Mouse (Mus musculus): Measurements from ENCODE around the gene Ppan. TPM values are rescaled to one million over a fixed set of nuclear protein-coding genes. Genes with fewer than 3 reads are reported as not detected.

Gene Ppan
- polyA plus RNA-seq, 1 experiment from 2014 or later = 89.9 TPM

Small RNA genes within 50 kb of the gene (microRNA-seq; reads per million reads assigned to microRNA genes)
- gene Mir7081 (ENCODE audit: borderline number of aligned reads) = 0.86 reads per million

Other genes with a start within 250 kb of the Ppan start
- gene Ubl5, start 245.3 kb upstream of the Ppan start, polyA plus RNA-seq (2015; fragmentation: Nextera tagmentation; extraction: Ambion mirVana) = 396 and 416 TPM in 2 replicates
- 18.7 and 19.8 TPM in 2 replicates for gene Fbxl12, start 243.4 kb upstream of the Ppan start, polyA plus RNA-seq (2015; fragmentation: Nextera tagmentation; extraction: Ambion mirVana)
- 47.7 and 49.5 TPM in 2 replicates for gene Pin1, start 236.1 kb upstream of the Ppan start, polyA plus RNA-seq (2015; fragmentation: Nextera tagmentation; extraction: Ambion mirVana)
- 13.4 and 13.8 TPM in 2 replicates for gene Olfm2, start 141.8 kb upstream of the Ppan start, polyA plus RNA-seq (2015; fragmentation: Nextera tagmentation; extraction: Ambion mirVana)
- 5.9 and 6.8 TPM in 2 replicates for gene Col5a3, start 73.1 kb upstream of the Ppan start, polyA plus RNA-seq (2015; fragmentation: Nextera tagmentation; extraction: Ambion mirVana)
- not detected in 2 replicates for gene Rdh8, start 69.7 kb upstream of the Ppan start, polyA plus RNA-seq (2015; fragmentation: Nextera tagmentation; extraction: Ambion mirVana)
- 16.5 and 18.4 TPM in 2 replicates for gene A230050P20Rik, start 19.5 kb upstream of the Ppan start, polyA plus RNA-seq (2015; fragmentation: Nextera tagmentation; extraction: Ambion mirVana)
- 5.0 and 5.4 TPM in 2 replicates for gene Angptl6, start 8.4 kb upstream of the Ppan start, polyA plus RNA-seq (2015; fragmentation: Nextera tagmentation; extraction: Ambion mirVana)
- 305 and 312 TPM in 2 replicates for gene Eif3g, start 10.4 kb downstream of the Ppan start, polyA plus RNA-seq (2015; fragmentation: Nextera tagmentation; extraction: Ambion mirVana)
- 77.2 and 78.4 TPM in 2 replicates for gene Dnmt1, start 71.7 kb downstream of the Ppan start, polyA plus RNA-seq (2015; fragmentation: Nextera tagmentation; extraction: Ambion mirVana)
- 61.8 and 68.5 TPM in 2 replicates for gene S1pr2, start 88.6 kb downstream of the Ppan start, polyA plus RNA-seq (2015; fragmentation: Nextera tagmentation; extraction: Ambion mirVana)
- gene Mrpl4, start 114.6 kb downstream of the Ppan start, polyA plus RNA-seq (2015; fragmentation: Nextera tagmentation; extraction: Ambion mirVana) = 122 and 126 TPM in 2 replicates
- gene Icam1, start 127.8 kb downstream of the Ppan start, polyA plus RNA-seq (2015; fragmentation: Nextera tagmentation; extraction: Ambion mirVana) = 20.7 and 21.7 TPM in 2 replicates
- gene Icam4, start 141.2 kb downstream of the Ppan start, polyA plus RNA-seq (2015; fragmentation: Nextera tagmentation; extraction: Ambion mirVana) = 0.59 and 1.0 TPM in 2 replicates
- gene Icam5, start 143.9 kb downstream of the Ppan start, polyA plus RNA-seq (2015; fragmentation: Nextera tagmentation; extraction: Ambion mirVana) = 0.20 TPM in 2 replicates
- 0.39 and 1.5 TPM in 2 replicates for gene Zglp1, start 178.9 kb downstream of the Ppan start, polyA plus RNA-seq (2015; fragmentation: Nextera tagmentation; extraction: Ambion mirVana)
- gene Gm49373, start 184.9 kb downstream of the Ppan start, polyA plus RNA-seq (2015; fragmentation: Nextera tagmentation; extraction: Ambion mirVana) = 0.72 and 1.0 TPM in 2 replicates
- gene Fdx1l, start 185.4 kb downstream of the Ppan start, polyA plus RNA-seq (2015; fragmentation: Nextera tagmentation; extraction: Ambion mirVana) = 61.0 and 65.4 TPM in 2 replicates
- gene Gm38431, start 203.8 kb downstream of the Ppan start, polyA plus RNA-seq (2015; fragmentation: Nextera tagmentation; extraction: Ambion mirVana) = 1.6 and 2.9 TPM in 2 replicates
- gene Raver1, start 203.8 kb downstream of the Ppan start, polyA plus RNA-seq (2015; fragmentation: Nextera tagmentation; extraction: Ambion mirVana) = 55.4 and 65.8 TPM in 2 replicates
- 13.9 and 16.0 TPM in 2 replicates for gene Tyk2, start 243.1 kb downstream of the Ppan start, polyA plus RNA-seq (2015; fragmentation: Nextera tagmentation; extraction: Ambion mirVana)